Mouse (Mus musculus) common myeloid progenitor, adult 5-6 weeks (primary cell): ENCODE measurements around the gene Lct. TPM values are rescaled to one million over a fixed set of nuclear protein-coding genes. Genes with fewer than 3 reads are reported as not detected.

Experiments used
- total RNA-seq: library from RNA; stranded (forward); fragments of 200-1000, 187-1606 nt; gene quantifications from 2 replicates; pipeline ENCODE4 v1.2.3, GENCODE M21; 2017

The Lct gene
- total RNA-seq, 1 experiment from 2014 or later: 0.05 TPM

Other genes starting within 250 kb of the Lct start
- gene Zranb3, start 225.3 kb downstream of the Lct start, total RNA-seq: 14.7 and 21.2 TPM in 2 replicates
- 81.4 and 88.1 TPM in 2 replicates for gene R3hdm1, start 225.0 kb downstream of the Lct start, total RNA-seq
- 100 and 140 TPM in 2 replicates for gene Ubxn4, start 84.4 kb downstream of the Lct start, total RNA-seq
- 502 and 518 TPM in 2 replicates for gene Mcm6, start 31.3 kb upstream of the Lct start, total RNA-seq
- 292 TPM in 2 replicates for gene Dars, start 89.0 kb upstream of the Lct start, total RNA-seq